Mouse (Mus musculus) myocyte (in vitro differentiated cells): ENCODE results near the gene Sntb2.

ENCODE experiments used
- E2F4 ChIP-seq: IDR thresholded peaks from one replicate; pipeline ENCODE4 v1.6.1; 2011; ENCODE audit warnings: mild to moderate bottlenecking, control low read depth, moderate library complexity; ENCODE audit not compliant: insufficient read depth
- MYOD1 ChIP-seq, 3 experiments: IDR thresholded peaks; one replicate each; pipeline ENCODE4 v1.6.1; 2011; ENCODE audit warnings: control low read depth in 2 of 3, low read depth in 2 of 3, mild to moderate bottlenecking in 2 of 3, moderate library complexity in 1 of 3; ENCODE audit not compliant: insufficient read length in 2 of 3, control insufficient read depth in 1 of 3
- POLR2A ChIP-seq: IDR thresholded peaks from one replicate; pipeline ENCODE4 v1.6.1; 2011; ENCODE audit warnings: low read depth, mild to moderate bottlenecking, control low read depth, moderate library complexity; ENCODE audit not compliant: insufficient read length
- POLR2AphosphoS2 ChIP-seq: IDR thresholded peaks from one replicate; pipeline ENCODE4 v1.6.1; 2011; ENCODE audit warnings: low read depth, control low read depth; ENCODE audit not compliant: insufficient read length
- TCF12 ChIP-seq: IDR thresholded peaks from one replicate; pipeline ENCODE4 v1.6.1; 2011; ENCODE audit warnings: mild to moderate bottlenecking, control low read depth; ENCODE audit not compliant: poor library complexity, insufficient read depth, severe bottlenecking
- USF1 ChIP-seq: IDR thresholded peaks from one replicate; pipeline ENCODE4 v1.6.1; 2011; ENCODE audit warnings: low read depth, mild to moderate bottlenecking, control low read depth, moderate library complexity

DNA sequence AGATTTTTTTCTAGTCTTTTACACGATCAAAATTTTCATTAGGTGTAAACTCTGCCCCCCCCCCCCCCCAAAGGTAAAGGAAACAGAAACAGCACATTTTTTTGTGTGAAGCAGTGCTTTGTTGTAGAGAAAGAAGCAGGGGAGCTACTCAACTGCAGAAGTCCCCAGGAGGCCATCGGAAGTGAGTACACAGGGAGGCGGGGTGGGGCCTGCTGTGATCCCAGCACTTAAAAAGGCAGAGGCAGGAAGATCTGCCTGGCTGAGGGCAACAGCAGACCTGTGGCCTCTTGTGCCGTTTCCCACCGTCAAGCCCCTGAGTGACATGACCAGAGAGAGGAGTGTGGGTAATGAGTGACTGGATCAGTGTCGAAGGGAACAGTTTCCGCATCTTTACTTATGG, 39.2 kb downstream of the Sntb2 start:
- no peak for TF ChIP-seq USF1
- no peak for TF ChIP-seq TCF12
- TF ChIP-seq POLR2A = no peak
- no peak for TF ChIP-seq POLR2AphosphoS2
- TF ChIP-seq MYOD1 (IDR thresholded peaks at IDR 0.05; ENCODE audit: control insufficient read depth in 1 of 3, insufficient read length in 2 of 3, low read depth in 2 of 3) = no peak
- no peak for TF ChIP-seq E2F4
